Mouse (Mus musculus): ENCODE results near the gene Ube2l6.

GRCm38 (mm10) chr2:84788316-84788715 lies 10.3 kb upstream of the Ube2l6 start:
- TF ChIP-seq CTCF (IDR thresholded peaks at IDR 0.05; ENCODE audit: low read depth) (no peak), EP300 (IDR thresholded peaks at IDR 0.05; ENCODE audit: low read depth) (no peak)
